Mouse (Mus musculus): ENCODE measurements around the gene Rab4a. TPM values are rescaled to one million over a fixed set of nuclear protein-coding genes. Genes with fewer than 3 reads are reported as not detected.

Rab4a gene
- total RNA-seq, 1 experiment from 2014 or later: not detected

GRCm38 (mm10) chr8:123873364-123873763 lies 67.6 kb downstream of the Rab4a start:
- ATAC-seq (ENCODE audit: extremely low read depth, insufficient number of reproducible peaks, low FRiP score, poor library complexity, severe bottlenecking): no peak

- ATAC-seq (ENCODE audit: extremely low read depth, insufficient number of reproducible peaks, low FRiP score, poor library complexity, severe bottlenecking): no peak
Observed at GRCm38 (mm10) chr8:123874324-123874723, 68.5 kb downstream of the Rab4a start.

- ATAC-seq (ENCODE audit: extremely low read depth, insufficient number of reproducible peaks, low FRiP score, poor library complexity, severe bottlenecking): no peak
Observed at GRCm38 (mm10) chr8:123877865-123878264, 72.1 kb downstream of the Rab4a start.

GRCm38 (mm10) chr8:123880271-123880670 lies 74.5 kb downstream of the Rab4a start:
- ATAC-seq (ENCODE audit: extremely low read depth, insufficient number of reproducible peaks, low FRiP score, poor library complexity, severe bottlenecking): no peak

GRCm38 (mm10) chr8:123880821-123881350 lies 75.1 kb downstream of the Rab4a start:
- ATAC-seq (ENCODE audit: extremely low read depth, insufficient number of reproducible peaks, low FRiP score, poor library complexity, severe bottlenecking): no peak

- no peak for ATAC-seq (ENCODE audit: extremely low read depth, insufficient number of reproducible peaks, low FRiP score, poor library complexity, severe bottlenecking)
Observed at GRCm38 (mm10) chr8:123882412-123882811, 76.6 kb downstream of the Rab4a start.

GRCm38 (mm10) chr8:123883094-123883493 lies 77.3 kb downstream of the Rab4a start:
- ATAC-seq (ENCODE audit: extremely low read depth, insufficient number of reproducible peaks, low FRiP score, poor library complexity, severe bottlenecking): no peak

Other genes with a start within 250 kb of the Rab4a start
- 2.7 and 3.7 TPM in 2 replicates for gene Rhou, start 152.1 kb upstream of the Rab4a start, total RNA-seq (2017)
- gene Ccsap, start 54.2 kb downstream of the Rab4a start, total RNA-seq (2017): 7.0 and 8.5 TPM in 2 replicates
- gene Acta1, start 88.8 kb downstream of the Rab4a start, total RNA-seq (2017): not detected in 2 replicates
- gene Nup133, start 143.3 kb downstream of the Rab4a start, total RNA-seq (2017): 9.1 and 10.1 TPM in 2 replicates
- gene Abcb10, start 177.1 kb downstream of the Rab4a start, total RNA-seq (2017): 6.5 and 6.9 TPM in 2 replicates
- 17.8 and 20.7 TPM in 2 replicates for gene Taf5l, start 215.4 kb downstream of the Rab4a start, total RNA-seq (2017)
- gene Urb2, start 215.5 kb downstream of the Rab4a start, total RNA-seq (2017): 5.4 and 7.1 TPM in 2 replicates